Comparison of ENCODE assay signal across 34 mouse cellular contexts in the genomic region with DNA sequence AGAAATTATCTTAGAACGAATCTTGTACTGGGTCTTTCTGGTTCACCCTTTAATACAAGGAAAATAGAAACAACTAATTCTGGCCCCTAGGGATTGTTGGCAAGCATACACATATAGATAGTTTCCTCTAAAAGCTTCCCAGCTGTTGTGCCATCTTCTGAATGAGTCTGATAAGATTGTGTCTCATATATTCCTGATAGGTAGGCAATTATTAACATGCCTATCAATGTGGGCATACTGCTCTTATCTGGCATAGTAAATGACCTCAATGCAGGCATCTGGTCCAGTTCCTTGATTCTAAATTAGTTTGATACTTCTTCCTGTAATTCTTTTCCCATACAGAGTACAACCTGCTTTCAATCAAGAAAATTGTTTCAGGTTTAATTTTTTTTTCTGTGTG. TPM values are rescaled to one million over a fixed set of nuclear protein-coding genes. Genes with fewer than 3 reads are reported as not detected.
"Had no signal": no experiment of that assay in that cellular context is flagged by ENCODE, and none has a peak within 500 bp of the region (broad histone marks: within the 10 kb centered on the region; RNA-seq: fewer than 3 reads in every experiment).

No protein-coding gene starts in this region.

- H3K9me3 ChIP-seq: heart, embryonic 10.5 days; heart, embryonic 12.5 days; hindbrain, embryonic 10.5 days; hindbrain, embryonic 12.5 days; hindbrain, embryonic 15.5 days; limb, embryonic 13.5 days; limb, embryonic 15.5 days; liver, embryonic 15.5 days had no signal

- H3K27ac ChIP-seq: gastrocnemius, adult 2 months; heart, embryonic 10.5 days; hindbrain, embryonic 10.5 days; hindbrain, embryonic 12.5 days; hindbrain, embryonic 15.5 days; hindbrain, postnatal 0 days; limb, embryonic 13.5 days; limb, embryonic 15.5 days; liver, embryonic 15.5 days had no signal

- H3K4me1 ChIP-seq: heart, embryonic 10.5 days; heart, embryonic 12.5 days; hindbrain, embryonic 10.5 days; hindbrain, embryonic 12.5 days; hindbrain, embryonic 15.5 days; limb, embryonic 13.5 days; limb, embryonic 15.5 days; liver, embryonic 15.5 days had no signal

- H3K9ac ChIP-seq: heart, embryonic 12.5 days; hindbrain, embryonic 12.5 days; hindbrain, embryonic 15.5 days; limb, embryonic 13.5 days; limb, embryonic 15.5 days; liver, embryonic 15.5 days had no signal

- H3K4me2 ChIP-seq: heart, embryonic 12.5 days; hindbrain, embryonic 12.5 days; hindbrain, embryonic 15.5 days; limb, embryonic 13.5 days; limb, embryonic 15.5 days; liver, embryonic 15.5 days had no signal

- H3K36me3 ChIP-seq: heart, embryonic 10.5 days; heart, embryonic 12.5 days; hindbrain, embryonic 10.5 days; hindbrain, embryonic 12.5 days; hindbrain, embryonic 15.5 days; limb, embryonic 13.5 days; limb, embryonic 15.5 days; liver, embryonic 15.5 days had no signal

- H3K27me3 ChIP-seq: heart, embryonic 12.5 days; hindbrain, embryonic 12.5 days; hindbrain, embryonic 15.5 days; limb, embryonic 13.5 days; limb, embryonic 15.5 days; liver, embryonic 15.5 days had no signal

- H3K4me3 ChIP-seq: gastrocnemius, adult 2 months; heart, embryonic 10.5 days; heart, embryonic 12.5 days; hindbrain, embryonic 10.5 days; hindbrain, embryonic 12.5 days; hindbrain, embryonic 15.5 days; limb, embryonic 13.5 days; limb, embryonic 15.5 days; liver, embryonic 15.5 days had no signal

- ATAC-seq: hindbrain, postnatal 0 days had no signal

- DNase-seq: gastrocnemius, adult 2 months; gastrocnemius, postnatal 10 days; gastrocnemius, postnatal 25 days; heart, adult 18-20 months; heart, postnatal 10 days; heart, postnatal 4 days; kidney, adult 18-20 months; kidney, adult 8-10 months; kidney, postnatal 10 days; kidney, postnatal 36 days; layer of hippocampus, adult 9-11 months; layer of hippocampus, postnatal 36 days; left cerebral cortex, postnatal 4 days; lung, adult 18-20 months had no signal

RNA-seq across cellular contexts. Expression of a gene that starts 14.8 kb away (rescaled TPM):
- total RNA-seq: gastrocnemius, postnatal 10 days; granulocyte monocyte progenitor cell, adult 5-6 weeks; heart, postnatal 4 days; layer of hippocampus, adult 8-10 months; layer of hippocampus, postnatal 36 days; left cerebral cortex, postnatal 25 days; left cerebral cortex, postnatal 4 days; liver, adult 2 months had no signal
- polyA plus RNA-seq: heart, embryonic 10.5 days; heart, embryonic 14.5 days; heart, embryonic 16.5 days; intestine, embryonic 14.5 days; kidney, embryonic 14.5 days; kidney, embryonic 16.5 days; large intestine, adult 2 months; limb, embryonic 11.5 days; liver, adult 2 months; liver, embryonic 15.5 days had no signal
